Mouse (Mus musculus): Measurements from ENCODE around the gene Bnip1. TPM values are rescaled to one million over a fixed set of nuclear protein-coding genes. Genes with fewer than 3 reads are reported as not detected.

Bnip1 gene
- polyA plus RNA-seq, 1 experiment from 2014 or later: 56.2 TPM

Other genes starting within 250 kb of the Bnip1 start
- 122 and 126 TPM in 2 replicates for gene Ergic1, start 219.6 kb upstream of the Bnip1 start, polyA plus RNA-seq (2015; fragmentation: Nextera tagmentation; extraction: Ambion mirVana)
- 17.5 and 18.9 TPM in 2 replicates for gene Dusp1, start 218.9 kb upstream of the Bnip1 start, polyA plus RNA-seq (2015; fragmentation: Nextera tagmentation; extraction: Ambion mirVana)
- 161 and 174 TPM in 2 replicates for gene Atp6v0e, start 117.8 kb upstream of the Bnip1 start, polyA plus RNA-seq (2015; fragmentation: Nextera tagmentation; extraction: Ambion mirVana)
- 5.6 and 8.3 TPM in 2 replicates for gene Crebrf, start 65.4 kb upstream of the Bnip1 start, polyA plus RNA-seq (2015; fragmentation: Nextera tagmentation; extraction: Ambion mirVana)
- gene Nkx2-5, start 63.9 kb downstream of the Bnip1 start, polyA plus RNA-seq (2015; fragmentation: Nextera tagmentation; extraction: Ambion mirVana): not detected in 2 replicates
- gene Kifc5b, start 136.0 kb downstream of the Bnip1 start, polyA plus RNA-seq (2015; fragmentation: Nextera tagmentation; extraction: Ambion mirVana): 9.0 and 9.6 TPM in 2 replicates
- gene Phf1, start 152.0 kb downstream of the Bnip1 start, polyA plus RNA-seq (2015; fragmentation: Nextera tagmentation; extraction: Ambion mirVana): 15.0 and 15.6 TPM in 2 replicates
- gene Cuta, start 158.5 kb downstream of the Bnip1 start, polyA plus RNA-seq (2015; fragmentation: Nextera tagmentation; extraction: Ambion mirVana): 170 and 176 TPM in 2 replicates
- 3.6 and 4.4 TPM in 2 replicates for gene Syngap1, start 160.2 kb downstream of the Bnip1 start, polyA plus RNA-seq (2015; fragmentation: Nextera tagmentation; extraction: Ambion mirVana)
- 15.5 and 16.7 TPM in 2 replicates for gene Zbtb9, start 192.1 kb downstream of the Bnip1 start, polyA plus RNA-seq (2015; fragmentation: Nextera tagmentation; extraction: Ambion mirVana)
- gene Bak1, start 247.9 kb downstream of the Bnip1 start, polyA plus RNA-seq (2015; fragmentation: Nextera tagmentation; extraction: Ambion mirVana): 4.6 and 4.7 TPM in 2 replicates

Data from limb, embryonic 13.5 days (tissue).